Mouse (Mus musculus): Measurements from ENCODE around the gene Itm2b. TPM values are rescaled to one million over a fixed set of nuclear protein-coding genes. Genes with fewer than 3 reads are reported as not detected.

Itm2b gene
- polyA plus RNA-seq, 1 experiment from 2014 or later, result 698 TPM

GRCm38 (mm10) chr14:73366278-73366677, 18.8 kb downstream of the Itm2b start:
- no peak for ATAC-seq
- Histone ChIP-seq H3K36me3 (ENCODE audit: control insufficient read depth, insufficient read depth, low read length) (peaks cover 47% of the 10 kb centered on the region), H3K4me1 (ENCODE audit: control insufficient read depth, insufficient read depth, low read length) (no peaks in the 10 kb centered on the region), H3K4me3 (ENCODE audit: low read depth, low read length) (no peak overlapping the region), H3K9ac (ENCODE audit: low read depth, low read length) (no peak overlapping the region), H3K27me3 (ENCODE audit: control insufficient read depth, insufficient read depth, low read depth, low read length) (no peaks in the 10 kb centered on the region), H3K27ac (ENCODE audit: low read length) (no peak overlapping the region), H3K9me3 (replicated peaks; ENCODE audit: control insufficient read depth, low read length, poor library complexity, severe bottlenecking) (no peaks in the 10 kb centered on the region), H3K4me2 (ENCODE audit: low read length) (no peak overlapping the region)
- 87% methylated on average over 11 of the region's 11 CpGs for WGBS

DNA sequence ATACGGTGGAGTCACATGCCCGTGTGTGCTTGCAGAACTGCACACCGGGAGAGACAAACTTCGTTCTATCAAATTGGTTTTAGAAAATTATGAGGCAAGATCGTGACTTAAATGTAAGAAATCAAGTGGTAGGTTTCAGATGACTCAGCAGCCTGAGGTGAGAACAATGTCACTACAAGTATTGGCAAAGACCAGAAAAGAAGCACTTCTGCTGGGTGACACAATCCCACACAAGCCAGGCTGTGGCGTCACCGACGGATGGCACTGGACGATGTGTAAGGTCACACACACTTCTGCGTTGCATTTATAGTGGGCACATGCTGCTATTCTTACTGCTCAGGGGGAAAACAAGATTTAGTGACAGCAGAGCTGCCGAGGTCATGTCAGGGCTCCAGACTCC, 21.3 kb downstream of the Itm2b start:
- Histone ChIP-seq H3K4me1 (ENCODE audit: control insufficient read depth, insufficient read depth, low read length) (no peaks in the 10 kb centered on the region), H3K4me3 (ENCODE audit: low read depth, low read length) (no peak overlapping the region), H3K27ac (ENCODE audit: low read length) (no peak overlapping the region), H3K27me3 (ENCODE audit: control insufficient read depth, insufficient read depth, low read depth, low read length) (no peaks in the 10 kb centered on the region), H3K4me2 (ENCODE audit: low read length) (no peak overlapping the region), H3K36me3 (ENCODE audit: control insufficient read depth, insufficient read depth, low read length) (peaks cover 68% of the 10 kb centered on the region), H3K9ac (ENCODE audit: low read depth, low read length) (no peak overlapping the region), H3K9me3 (replicated peaks; ENCODE audit: control insufficient read depth, low read length, poor library complexity, severe bottlenecking) (no peaks in the 10 kb centered on the region)
- 97% methylated on average over 11 of the region's 11 CpGs for WGBS
- no peak for ATAC-seq

GRCm38 (mm10) chr14:73354700-73355099, 30.4 kb downstream of the Itm2b start:
- H3K36me3 ChIP-seq (ENCODE audit: control insufficient read depth, insufficient read depth, low read length), result peaks cover 26% of the 10 kb centered on the region
- no peak overlapping the region for H3K4me3 ChIP-seq (ENCODE audit: low read depth, low read length)
- 93% methylated on average over 8 of the region's 8 CpGs for WGBS
- no peaks in the 10 kb centered on the region for H3K27me3 ChIP-seq (ENCODE audit: control insufficient read depth, insufficient read depth, low read depth, low read length)
- H3K4me2 ChIP-seq (ENCODE audit: low read length), result no peak overlapping the region
- H3K9me3 ChIP-seq (replicated peaks; ENCODE audit: control insufficient read depth, low read length, poor library complexity, severe bottlenecking), result no peaks in the 10 kb centered on the region
- H3K4me1 ChIP-seq (ENCODE audit: control insufficient read depth, insufficient read depth, low read length), result no peaks in the 10 kb centered on the region
- no peak overlapping the region for H3K27ac ChIP-seq (ENCODE audit: low read length)
- H3K9ac ChIP-seq (ENCODE audit: low read depth, low read length), result no peak overlapping the region
- no peak for ATAC-seq

DNA sequence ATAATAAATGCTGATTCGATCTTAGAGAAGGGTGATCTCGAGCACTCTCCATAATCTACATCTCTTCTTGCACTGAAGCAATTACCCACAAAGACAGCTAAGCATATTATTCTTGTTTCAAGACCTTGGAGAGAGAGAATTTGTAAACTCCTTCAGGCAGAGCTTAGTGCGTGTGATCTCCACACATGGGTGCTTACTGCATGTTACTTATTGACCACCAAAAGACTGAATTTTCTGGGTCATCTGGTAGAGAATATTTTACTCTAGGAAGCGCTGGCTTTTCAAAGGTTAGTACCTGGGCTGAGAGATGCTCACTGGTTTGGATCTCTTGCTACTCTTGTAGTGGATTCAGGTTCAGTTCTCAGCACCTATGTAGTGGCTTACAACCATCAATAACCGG, 34.0 kb downstream of the Itm2b start:
- Histone ChIP-seq H3K9me3 (replicated peaks; ENCODE audit: control insufficient read depth, low read length, poor library complexity, severe bottlenecking) (no peaks in the 10 kb centered on the region), H3K27me3 (ENCODE audit: control insufficient read depth, insufficient read depth, low read depth, low read length) (no peaks in the 10 kb centered on the region), H3K4me1 (ENCODE audit: control insufficient read depth, insufficient read depth, low read length) (no peaks in the 10 kb centered on the region), H3K4me3 (ENCODE audit: low read depth, low read length) (no peak overlapping the region), H3K36me3 (ENCODE audit: control insufficient read depth, insufficient read depth, low read length) (peaks cover 7% of the 10 kb centered on the region), H3K27ac (ENCODE audit: low read length) (no peak overlapping the region), H3K9ac (ENCODE audit: low read depth, low read length) (no peak overlapping the region), H3K4me2 (ENCODE audit: low read length) (no peak overlapping the region)
- no peak for ATAC-seq
- 95% methylated on average over 5 of the region's 5 CpGs for WGBS

DNA sequence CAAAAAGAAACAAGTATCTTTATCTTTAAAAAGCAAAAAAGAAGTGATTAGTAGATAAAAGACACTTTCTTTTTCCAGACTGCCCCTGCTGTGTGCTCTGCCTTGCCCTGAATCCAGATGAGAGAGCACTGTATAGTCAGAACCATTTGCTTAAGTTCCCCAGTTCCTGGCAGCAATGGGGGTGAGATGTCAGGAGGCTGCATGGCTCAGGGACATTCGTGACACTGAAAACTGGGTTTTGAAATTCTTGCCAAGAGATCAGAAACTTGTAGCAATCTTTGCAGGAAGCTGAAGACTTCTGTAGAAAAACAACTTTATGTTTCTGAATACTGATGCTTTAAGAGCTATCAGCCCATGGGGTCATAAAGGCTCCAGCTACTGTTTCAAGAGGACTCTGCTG, 35.1 kb downstream of the Itm2b start:
- WGBS, result 33% methylated on average over 1 of the region's 1 CpGs
- Histone ChIP-seq H3K4me1 (ENCODE audit: control insufficient read depth, insufficient read depth, low read length) (no peaks in the 10 kb centered on the region), H3K9me3 (replicated peaks; ENCODE audit: control insufficient read depth, low read length, poor library complexity, severe bottlenecking) (no peaks in the 10 kb centered on the region), H3K4me2 (ENCODE audit: low read length) (no peak overlapping the region), H3K9ac (ENCODE audit: low read depth, low read length) (no peak overlapping the region), H3K27ac (ENCODE audit: low read length) (no peak overlapping the region), H3K4me3 (ENCODE audit: low read depth, low read length) (no peak overlapping the region), H3K36me3 (ENCODE audit: control insufficient read depth, insufficient read depth, low read length) (peaks cover 5% of the 10 kb centered on the region; the same call in 1 of the 2 replicates), H3K27me3 (ENCODE audit: control insufficient read depth, insufficient read depth, low read depth, low read length) (no peaks in the 10 kb centered on the region)
- no peak for ATAC-seq

DNA sequence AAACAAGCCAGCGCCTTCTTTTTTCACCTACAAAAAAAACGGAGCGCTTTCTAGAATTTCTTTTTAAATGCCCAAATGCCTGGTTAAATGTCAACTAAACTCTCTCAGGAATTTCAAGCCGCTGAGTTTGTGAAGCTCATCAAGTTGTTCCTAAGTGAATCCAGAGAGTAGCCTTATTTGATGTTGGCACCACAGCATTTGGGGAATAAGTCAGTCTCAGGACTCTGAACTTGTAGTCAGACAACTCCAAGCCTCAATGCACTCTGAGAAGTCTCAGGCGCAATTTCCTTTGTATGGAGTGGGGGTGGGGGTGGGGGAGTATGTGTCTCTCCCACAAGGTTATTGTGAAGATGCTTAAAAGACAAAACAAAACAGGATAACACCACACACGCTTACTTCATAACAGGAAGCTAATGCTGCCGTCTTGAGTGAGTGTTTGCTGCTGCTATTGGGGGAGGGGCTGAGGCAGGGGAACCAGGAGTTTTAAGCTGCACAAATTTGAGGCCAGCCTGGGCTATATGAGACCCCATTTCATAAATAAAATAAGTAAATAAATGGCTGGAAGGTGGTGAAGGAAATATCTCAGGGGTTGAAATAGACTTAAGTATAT, 35.9 kb downstream of the Itm2b start:
- no peak overlapping the region for H3K9ac ChIP-seq (ENCODE audit: low read depth, low read length)
- WGBS, result 62% methylated on average over 7 of the region's 7 CpGs
- no peak for ATAC-seq

DNA sequence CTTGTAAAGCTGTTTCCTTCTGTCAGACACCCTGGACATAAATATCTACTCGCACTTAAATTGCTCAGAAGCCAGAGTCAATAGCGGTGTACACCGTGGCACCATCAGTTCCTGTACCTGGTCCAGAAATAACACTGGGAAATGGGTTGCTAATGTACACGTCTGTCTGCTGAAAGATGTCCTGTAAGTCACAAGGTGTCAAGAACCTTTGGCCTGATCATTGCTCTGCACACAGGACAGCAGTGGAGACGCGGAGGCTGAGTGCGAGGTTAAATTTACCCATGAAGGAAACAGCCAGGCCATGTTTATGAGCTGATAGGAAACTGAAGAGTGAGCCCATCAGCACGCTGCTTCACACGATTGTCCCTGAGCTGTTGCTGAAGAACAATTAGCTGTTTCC, 37.8 kb downstream of the Itm2b start:
- no peak for ATAC-seq
- Histone ChIP-seq H3K4me3 (ENCODE audit: low read depth, low read length) (no peak overlapping the region), H3K27ac (ENCODE audit: low read length) (no peak overlapping the region), H3K9ac (ENCODE audit: low read depth, low read length) (no peak overlapping the region), H3K4me2 (ENCODE audit: low read length) (no peak overlapping the region), H3K36me3 (ENCODE audit: control insufficient read depth, insufficient read depth, low read length) (no peaks in the 10 kb centered on the region), H3K27me3 (ENCODE audit: control insufficient read depth, insufficient read depth, low read depth, low read length) (no peaks in the 10 kb centered on the region), H3K4me1 (ENCODE audit: control insufficient read depth, insufficient read depth, low read length) (no peaks in the 10 kb centered on the region), H3K9me3 (replicated peaks; ENCODE audit: control insufficient read depth, low read length, poor library complexity, severe bottlenecking) (no peaks in the 10 kb centered on the region)
- WGBS, result 94% methylated on average over 9 of the region's 9 CpGs

More for the DNA sequence above, 35.9 kb downstream of the Itm2b start:
- Histone ChIP-seq H3K4me3 (ENCODE audit: low read depth, low read length) (no peak overlapping the region), H3K36me3 (ENCODE audit: control insufficient read depth, insufficient read depth, low read length) (0 out of 2 replicates have a peak, but pooled peaks cover 3% of the 10 kb centered on the region), H3K27me3 (ENCODE audit: control insufficient read depth, insufficient read depth, low read depth, low read length) (no peaks in the 10 kb centered on the region), H3K4me2 (ENCODE audit: low read length) (no peak overlapping the region), H3K27ac (ENCODE audit: low read length) (no peak overlapping the region), H3K9me3 (replicated peaks; ENCODE audit: control insufficient read depth, low read length, poor library complexity, severe bottlenecking) (no peaks in the 10 kb centered on the region), H3K4me1 (ENCODE audit: control insufficient read depth, insufficient read depth, low read length) (no peaks in the 10 kb centered on the region)

- Histone ChIP-seq H3K4me2 (ENCODE audit: low read length) (no peak overlapping the region), H3K4me1 (ENCODE audit: control insufficient read depth, insufficient read depth, low read length) (no peaks in the 10 kb centered on the region), H3K36me3 (ENCODE audit: control insufficient read depth, insufficient read depth, low read length) (no peaks in the 10 kb centered on the region), H3K9ac (ENCODE audit: low read depth, low read length) (no peak overlapping the region), H3K9me3 (replicated peaks; ENCODE audit: control insufficient read depth, low read length, poor library complexity, severe bottlenecking) (no peaks in the 10 kb centered on the region), H3K4me3 (ENCODE audit: low read depth, low read length) (no peak overlapping the region), H3K27me3 (ENCODE audit: control insufficient read depth, insufficient read depth, low read depth, low read length) (no peaks in the 10 kb centered on the region), H3K27ac (ENCODE audit: low read length) (no peak overlapping the region)
- 96% methylated on average over 4 of the region's 4 CpGs for WGBS
- ATAC-seq, result no peak
Measured at GRCm38 (mm10) chr14:73345614-73346013, 39.5 kb downstream of the Itm2b start.

DNA sequence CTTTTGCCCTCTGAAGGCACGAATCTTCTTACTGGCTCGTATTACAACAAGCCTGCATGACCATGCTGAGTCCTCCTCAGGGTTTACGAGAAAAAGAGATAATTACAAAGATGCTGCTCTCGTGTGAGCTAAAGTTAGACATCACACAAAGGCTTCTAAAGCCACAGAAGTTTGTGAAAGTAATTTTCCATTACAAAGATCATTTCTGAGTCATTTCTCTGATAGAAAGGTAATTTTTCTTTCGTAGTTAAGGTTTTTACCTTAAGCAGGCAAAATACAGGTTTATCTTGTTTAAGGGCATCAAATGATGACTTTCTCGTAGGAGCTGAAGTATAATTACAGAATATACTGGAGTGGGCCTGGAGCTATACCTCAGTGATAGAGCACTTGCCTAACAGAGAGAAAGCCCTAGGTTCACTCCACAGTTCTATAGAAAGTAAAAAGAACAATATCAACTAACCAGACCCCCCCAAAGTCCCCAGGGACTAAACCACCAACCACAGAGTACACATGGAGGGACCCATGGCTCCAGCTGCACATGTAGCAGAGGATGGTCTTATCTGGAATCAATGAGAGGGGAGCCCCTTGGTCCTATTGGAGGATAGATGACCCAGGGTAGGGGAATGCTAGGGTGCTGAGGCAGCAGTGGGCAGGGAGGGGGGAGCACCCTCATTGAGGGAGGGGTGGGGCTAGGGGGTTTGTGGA, 44.9 kb downstream of the Itm2b start:
- no peak overlapping the region for H3K9ac ChIP-seq (ENCODE audit: low read depth, low read length)
- ATAC-seq, result no peak
- H3K4me2 ChIP-seq (ENCODE audit: low read length), result no peak overlapping the region
- H3K4me1 ChIP-seq (ENCODE audit: control insufficient read depth, insufficient read depth, low read length), result no peaks in the 10 kb centered on the region
- H3K4me3 ChIP-seq (ENCODE audit: low read depth, low read length), result no peak overlapping the region
- WGBS, result 65% methylated on average over 6 of the region's 6 CpGs
- no peaks in the 10 kb centered on the region for H3K27me3 ChIP-seq (ENCODE audit: control insufficient read depth, insufficient read depth, low read depth, low read length)
- no peaks in the 10 kb centered on the region for H3K36me3 ChIP-seq (ENCODE audit: control insufficient read depth, insufficient read depth, low read length)
- no peaks in the 10 kb centered on the region for H3K9me3 ChIP-seq (replicated peaks; ENCODE audit: control insufficient read depth, low read length, poor library complexity, severe bottlenecking)
- H3K27ac ChIP-seq (ENCODE audit: low read length), result no peak overlapping the region
